Mouse (Mus musculus) liver, postnatal 0 days (tissue): ENCODE results near the gene Gng13.

Experiments
- CTCF ChIP-seq: sonication (generic); IDR thresholded peaks from 2 replicates; pipeline ENCODE4 v1.5.1; 2016; ENCODE audit warnings: antibody characterized with exemption, low read depth
- EP300 ChIP-seq: IDR thresholded peaks from 2 replicates; pipeline ENCODE4 v1.6.1; 2016; ENCODE audit warnings: antibody characterized with exemption, low read depth, mild to moderate bottlenecking

DNA sequence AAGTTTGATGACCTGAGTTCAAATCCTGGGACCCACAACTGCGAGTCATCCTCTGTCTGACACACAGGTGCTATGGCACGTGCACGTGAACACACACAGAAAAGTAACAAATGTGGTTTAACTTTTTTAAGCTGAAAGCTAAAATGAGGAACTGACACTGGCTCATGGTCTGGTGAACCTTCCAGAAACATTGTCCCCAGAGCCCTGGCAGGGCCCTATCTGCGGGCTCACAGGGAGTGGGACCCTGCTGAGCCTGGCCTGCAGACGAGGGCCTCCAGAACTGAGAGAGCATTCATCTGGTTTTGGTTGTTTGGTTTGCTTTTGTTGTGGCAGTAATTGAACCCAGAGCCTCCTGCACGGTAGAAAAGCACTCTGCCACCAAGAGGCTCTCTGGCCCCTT lies 39.0 kb upstream of the Gng13 start:
- TF ChIP-seq CTCF (no peak), EP300 (no peak)
